Mouse (Mus musculus): ENCODE data around the gene Zfp629.
"Not testable (repeated sequence)": the region's sequence is repeated elsewhere in the genome, so short reads cannot be mapped to it uniquely, and the experiment has no call there.

Zfp629 gene

GRCm38 (mm10) chr7:127614891-127615843 is at the start of gene Zfp629:
Zfp629 (minus strand) TSS chr7:127615797.
- DNase-seq (ENCODE audit: low read depth in 2 of 2, low spot score in 2 of 2), result no peak

GRCm38 (mm10) chr7:127662926-127663325 is 47.3 kb upstream of the Zfp629 start:
- DNase-seq (ENCODE audit: low read depth in 2 of 2, low spot score in 2 of 2), result no peak

GRCm38 (mm10) chr7:127661833-127662232 is 46.2 kb upstream of the Zfp629 start:
- DNase-seq (ENCODE audit: low read depth in 2 of 2, low spot score in 2 of 2), result no peak

GRCm38 (mm10) chr7:127660882-127661281 is 45.3 kb upstream of the Zfp629 start:
- no peak for DNase-seq (ENCODE audit: low read depth in 2 of 2, low spot score in 2 of 2)

- DNase-seq (ENCODE audit: low read depth in 2 of 2, low spot score in 2 of 2), result peak; percentile 68 to 70
Observed at GRCm38 (mm10) chr7:127656946-127657345, 41.3 kb upstream of the Zfp629 start.

GRCm38 (mm10) chr7:127654318-127654717 is 38.7 kb upstream of the Zfp629 start:
- DNase-seq (ENCODE audit: low read depth in 2 of 2, low spot score in 2 of 2), result no peak

GRCm38 (mm10) chr7:127652050-127652449 is 36.5 kb upstream of the Zfp629 start:
- DNase-seq (ENCODE audit: low read depth in 2 of 2, low spot score in 2 of 2), result no peak

GRCm38 (mm10) chr7:127651624-127652023 is 36.0 kb upstream of the Zfp629 start:
- DNase-seq (ENCODE audit: low read depth in 2 of 2, low spot score in 2 of 2), result no peak

- no peak for DNase-seq (ENCODE audit: low read depth in 2 of 2, low spot score in 2 of 2)
Observed at GRCm38 (mm10) chr7:127649206-127649605, 33.6 kb upstream of the Zfp629 start.

- no peak for DNase-seq (ENCODE audit: low read depth in 2 of 2, low spot score in 2 of 2)
Observed at GRCm38 (mm10) chr7:127648516-127649201, 33.1 kb upstream of the Zfp629 start.

GRCm38 (mm10) chr7:127647576-127647975 is 32.0 kb upstream of the Zfp629 start:
- not testable (repeated sequence) for DNase-seq (ENCODE audit: low read depth in 2 of 2, low spot score in 2 of 2)

GRCm38 (mm10) chr7:127646363-127646762 is 30.8 kb upstream of the Zfp629 start:
- no peak for DNase-seq (ENCODE audit: low read depth in 2 of 2, low spot score in 2 of 2)

- DNase-seq (ENCODE audit: low read depth in 2 of 2, low spot score in 2 of 2), result no peak
Observed at GRCm38 (mm10) chr7:127642254-127642653, 26.7 kb upstream of the Zfp629 start.

GRCm38 (mm10) chr7:127641260-127641659 is 25.7 kb upstream of the Zfp629 start:
- DNase-seq (ENCODE audit: low read depth in 2 of 2, low spot score in 2 of 2), result no peak

- DNase-seq (ENCODE audit: low read depth in 2 of 2, low spot score in 2 of 2), result no peak
Observed at GRCm38 (mm10) chr7:127636963-127637362, 21.4 kb upstream of the Zfp629 start.

- no peak for DNase-seq (ENCODE audit: low read depth in 2 of 2, low spot score in 2 of 2)
Observed at GRCm38 (mm10) chr7:127631416-127631815, 15.8 kb upstream of the Zfp629 start.

GRCm38 (mm10) chr7:127628646-127629045 is 13.0 kb upstream of the Zfp629 start:
- peak; percentile 49 to 72 for DNase-seq (ENCODE audit: low read depth in 2 of 2, low spot score in 2 of 2)

GRCm38 (mm10) chr7:127626471-127626870 is 10.9 kb upstream of the Zfp629 start:
- DNase-seq (ENCODE audit: low read depth in 2 of 2, low spot score in 2 of 2), result no peak

- DNase-seq (ENCODE audit: low read depth in 2 of 2, low spot score in 2 of 2), result no peak
Observed at GRCm38 (mm10) chr7:127626039-127626438, 10.4 kb upstream of the Zfp629 start.

GRCm38 (mm10) chr7:127618402-127618801 is 2.8 kb upstream of the Zfp629 start:
- DNase-seq (ENCODE audit: low read depth in 2 of 2, low spot score in 2 of 2), result not testable (repeated sequence)

GRCm38 (mm10) chr7:127617962-127618361 is 2.4 kb upstream of the Zfp629 start:
- no peak for DNase-seq (ENCODE audit: low read depth in 2 of 2, low spot score in 2 of 2)

- DNase-seq (ENCODE audit: low read depth in 2 of 2, low spot score in 2 of 2), result no peak
Observed at GRCm38 (mm10) chr7:127616881-127617280, 1.3 kb upstream of the Zfp629 start.

Measured in CD8-positive naive resting alpha-beta T cell, adult 2 months (primary cell).